Mouse (Mus musculus) myocyte (in vitro differentiated cells): Measurements from ENCODE around the gene Lrrn4.

ENCODE experiments used
- CEBPB ChIP-seq: IDR thresholded peaks from 2 replicates; pipeline ENCODE4 v1.6.1; 2011; ENCODE audit warnings: mild to moderate bottlenecking, moderate library complexity; ENCODE audit not compliant: poor library complexity, insufficient read depth, severe bottlenecking
- MAX ChIP-seq: IDR thresholded peaks from one replicate; pipeline ENCODE4 v1.6.1; 2011; ENCODE audit warnings: low read depth, mild to moderate bottlenecking, control low read depth
- MYOD1 ChIP-seq, 3 experiments: IDR thresholded peaks; one replicate each; pipeline ENCODE4 v1.6.1; 2011; ENCODE audit warnings: control low read depth in 2 of 3, low read depth in 2 of 3, mild to moderate bottlenecking in 2 of 3, moderate library complexity in 1 of 3; ENCODE audit not compliant: insufficient read length in 2 of 3, control insufficient read depth in 1 of 3
- MYOG ChIP-seq, 3 experiments: IDR thresholded peaks; one replicate each; pipeline ENCODE4 v1.6.1; 2011; ENCODE audit warnings: control low read depth in 2 of 3, low read depth in 2 of 3, mild to moderate bottlenecking in 2 of 3; ENCODE audit not compliant: insufficient read length in 2 of 3, control insufficient read depth in 1 of 3, insufficient read depth in 1 of 3
- POLR2A ChIP-seq: IDR thresholded peaks from one replicate; pipeline ENCODE4 v1.6.1; 2011; ENCODE audit warnings: low read depth, mild to moderate bottlenecking, control low read depth, moderate library complexity; ENCODE audit not compliant: insufficient read length
- POLR2AphosphoS2 ChIP-seq: IDR thresholded peaks from one replicate; pipeline ENCODE4 v1.6.1; 2011; ENCODE audit warnings: low read depth, control low read depth; ENCODE audit not compliant: insufficient read length
- SRF ChIP-seq: IDR thresholded peaks from one replicate; pipeline ENCODE4 v1.6.1; 2011; ENCODE audit warnings: low read depth; ENCODE audit not compliant: control insufficient read depth, insufficient read length
- TCF12 ChIP-seq: IDR thresholded peaks from one replicate; pipeline ENCODE4 v1.6.1; 2011; ENCODE audit warnings: mild to moderate bottlenecking, control low read depth; ENCODE audit not compliant: poor library complexity, insufficient read depth, severe bottlenecking
- USF1 ChIP-seq: IDR thresholded peaks from one replicate; pipeline ENCODE4 v1.6.1; 2011; ENCODE audit warnings: low read depth, mild to moderate bottlenecking, control low read depth, moderate library complexity

GRCm38 (mm10) chr2:132906763-132907162 lies 26.1 kb upstream of the Lrrn4 start:
- no peak for TF ChIP-seq MYOG (IDR thresholded peaks at IDR 0.05; ENCODE audit: control insufficient read depth in 1 of 3, insufficient read depth in 1 of 3, insufficient read length in 2 of 3, low read depth in 2 of 3)
- TF ChIP-seq POLR2A: no peak
- TF ChIP-seq POLR2AphosphoS2: no peak
- TF ChIP-seq USF1: no peak
- TF ChIP-seq MAX: no peak
- no peak for TF ChIP-seq CEBPB
- TF ChIP-seq SRF: peak; percentile 62
- no peak for TF ChIP-seq TCF12
- TF ChIP-seq MYOD1 (IDR thresholded peaks at IDR 0.05; ENCODE audit: control insufficient read depth in 1 of 3, insufficient read length in 2 of 3, low read depth in 2 of 3): no peak
